Mouse (Mus musculus): ENCODE results near the gene P2ry10. TPM values are rescaled to one million over a fixed set of nuclear protein-coding genes. Genes with fewer than 3 reads are reported as not detected.
"Not testable (repeated sequence)": the region's sequence is repeated elsewhere in the genome, so short reads cannot be mapped to it uniquely, and the experiment has no call there.

P2ry10 gene
- polyA plus RNA-seq (2015; fragmentation: Nextera tagmentation; extraction: Ambion mirVana) = not detected in 2 replicates

DNA sequence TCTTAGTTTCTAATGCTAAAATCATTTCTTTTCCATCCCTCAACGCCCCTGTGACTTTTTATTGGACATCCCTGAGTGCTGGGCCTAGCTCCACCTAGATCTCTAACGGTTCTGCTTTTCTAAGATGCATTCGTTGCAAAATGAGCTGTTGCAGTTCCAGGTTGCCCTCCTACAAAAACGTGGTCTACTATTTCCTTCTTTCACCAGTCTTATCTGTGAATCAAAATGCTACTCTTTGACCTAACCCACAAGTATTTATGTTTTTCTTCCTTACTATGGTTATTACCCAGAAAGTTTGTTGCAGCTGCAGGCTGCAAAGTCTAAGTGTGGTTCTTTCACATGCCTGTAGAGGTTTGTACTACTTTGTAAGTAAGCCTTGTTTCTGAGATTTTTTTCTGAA is at the start of gene P2ry10:
P2ry10 (plus strand) TSS at position 316 of the 400 bp plus-strand sequence.
- ATAC-seq = no peak
- Histone ChIP-seq H3K4me3 (no peak within 1 kb of the TSS), H3K4me2 (no peak within 1 kb of the TSS), H3K27ac (no peak within 1 kb of the TSS), H3K9ac (no peak within 1 kb of the TSS), H3K9me3 (replicated peaks) (no peaks in the 10 kb centered on the region), H3K4me1 (no peaks in the 10 kb centered on the region), H3K36me3 (ENCODE audit: poor library complexity, severe bottlenecking) (no peaks in the 10 kb centered on the region), H3K27me3 (no peaks in the 10 kb centered on the region)
- WGBS = 68% methylated on average over 4 of the region's 4 CpGs

DNA sequence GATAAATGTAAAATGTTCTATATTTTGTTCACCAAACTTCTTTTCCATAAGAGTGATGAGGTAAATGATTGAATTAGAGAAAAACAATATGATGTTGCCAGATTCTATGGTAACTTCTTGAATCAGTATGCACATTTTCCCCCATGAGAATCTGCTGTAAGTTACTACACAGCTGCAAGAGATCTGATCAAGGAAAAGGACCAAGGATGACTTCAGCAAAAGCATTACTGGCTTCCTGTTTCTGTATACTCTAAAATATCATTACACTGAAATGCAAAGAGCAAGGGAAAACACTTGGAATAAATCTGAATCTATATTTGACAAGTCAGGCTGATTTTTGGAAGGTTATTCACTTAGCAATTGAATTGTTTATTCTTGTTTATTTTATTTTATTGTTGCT is 49.1 kb upstream of the P2ry10 start:
- H3K4me3 ChIP-seq = no peak overlapping the region
- no peak overlapping the region for H3K27ac ChIP-seq
- H3K27me3 ChIP-seq = no peaks in the 10 kb centered on the region
- H3K9ac ChIP-seq = no peak overlapping the region
- no peaks in the 10 kb centered on the region for H3K36me3 ChIP-seq (ENCODE audit: poor library complexity, severe bottlenecking)
- H3K9me3 ChIP-seq (replicated peaks) = no peaks in the 10 kb centered on the region
- no peaks in the 10 kb centered on the region for H3K4me1 ChIP-seq
- H3K4me2 ChIP-seq = no peak overlapping the region
- no peak for ATAC-seq

GRCm38 (mm10) chrX:107039635-107040034 is 48.7 kb upstream of the P2ry10 start:
- Histone ChIP-seq H3K4me1 (no peaks in the 10 kb centered on the region), H3K27ac (no peak overlapping the region)

GRCm38 (mm10) chrX:107042367-107042766 is 45.9 kb upstream of the P2ry10 start:
- Histone ChIP-seq H3K4me2 (no peak overlapping the region), H3K9me3 (replicated peaks) (no peaks in the 10 kb centered on the region), H3K4me3 (no peak overlapping the region), H3K4me1 (no peaks in the 10 kb centered on the region), H3K9ac (no peak overlapping the region), H3K27me3 (no peaks in the 10 kb centered on the region), H3K27ac (no peak overlapping the region), H3K36me3 (ENCODE audit: poor library complexity, severe bottlenecking) (no peaks in the 10 kb centered on the region)
- WGBS = 92% methylated on average over 2 of the region's 2 CpGs
- no peak for ATAC-seq

More at GRCm38 (mm10) chrX:107039635-107040034, 48.7 kb upstream of the P2ry10 start:
- no peak overlapping the region for H3K4me2 ChIP-seq
- no peaks in the 10 kb centered on the region for H3K9me3 ChIP-seq (replicated peaks)
- H3K36me3 ChIP-seq (ENCODE audit: poor library complexity, severe bottlenecking) = no peaks in the 10 kb centered on the region
- no peaks in the 10 kb centered on the region for H3K27me3 ChIP-seq
- WGBS = 83% methylated on average over 2 of the region's 2 CpGs
- ATAC-seq = no peak
- H3K9ac ChIP-seq = no peak overlapping the region
- no peak overlapping the region for H3K4me3 ChIP-seq

- H3K27me3 ChIP-seq; H3K9me3 ChIP-seq (replicated peaks); H3K4me3 ChIP-seq; H3K36me3 ChIP-seq (ENCODE audit: poor library complexity, severe bottlenecking); H3K9ac ChIP-seq; ATAC-seq; H3K4me2 ChIP-seq; H3K4me1 ChIP-seq; H3K27ac ChIP-seq: not testable (repeated sequence)
- 93% methylated on average over 2 of the region's 2 CpGs for WGBS
Observed at GRCm38 (mm10) chrX:107083407-107083806, 4.9 kb upstream of the P2ry10 start.

- Histone ChIP-seq H3K27ac (no peak overlapping the region), H3K4me3 (no peak overlapping the region), H3K4me1 (no peaks in the 10 kb centered on the region), H3K27me3 (no peaks in the 10 kb centered on the region), H3K4me2 (no peak overlapping the region), H3K9ac (no peak overlapping the region), H3K9me3 (replicated peaks) (no peaks in the 10 kb centered on the region), H3K36me3 (ENCODE audit: poor library complexity, severe bottlenecking) (no peaks in the 10 kb centered on the region)
- no peak for ATAC-seq
Observed at GRCm38 (mm10) chrX:107084320-107084719, 4.0 kb upstream of the P2ry10 start.

GRCm38 (mm10) chrX:107089131-107089530 is 839 bp downstream of the P2ry10 start:
- Histone ChIP-seq H3K27me3 (no peaks in the 10 kb centered on the region), H3K4me1 (no peaks in the 10 kb centered on the region), H3K4me3 (no peak overlapping the region), H3K4me2 (no peak overlapping the region), H3K9me3 (replicated peaks) (no peaks in the 10 kb centered on the region), H3K9ac (no peak overlapping the region), H3K36me3 (ENCODE audit: poor library complexity, severe bottlenecking) (no peaks in the 10 kb centered on the region), H3K27ac (no peak overlapping the region)
- WGBS = 89% methylated on average over 5 of the region's 5 CpGs
- no peak for ATAC-seq

DNA sequence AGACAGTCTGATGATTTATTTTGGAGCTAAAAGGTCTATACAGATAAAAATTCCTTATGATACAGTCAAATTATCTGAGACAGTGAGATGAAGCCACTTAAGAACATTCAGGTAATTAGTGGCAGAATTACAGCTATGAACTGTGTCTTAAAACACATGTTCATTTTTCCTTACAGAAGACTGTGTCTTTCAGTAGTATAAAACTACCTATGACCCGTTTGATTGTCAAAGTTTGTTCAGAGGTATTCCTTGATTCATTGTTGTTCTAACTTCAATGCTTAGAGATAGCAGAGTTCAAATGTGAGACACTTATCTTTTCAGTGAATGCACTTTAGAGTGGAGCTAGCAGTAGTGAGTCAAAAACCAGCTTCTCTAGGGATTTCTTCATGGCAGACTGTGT is 1.6 kb downstream of the P2ry10 start:
- Histone ChIP-seq H3K27ac (no peak overlapping the region), H3K4me1 (no peaks in the 10 kb centered on the region), H3K4me3 (no peak overlapping the region), H3K4me2 (no peak overlapping the region), H3K9me3 (replicated peaks) (no peaks in the 10 kb centered on the region), H3K9ac (no peak overlapping the region), H3K27me3 (no peaks in the 10 kb centered on the region), H3K36me3 (ENCODE audit: poor library complexity, severe bottlenecking) (no peaks in the 10 kb centered on the region)
- ATAC-seq = no peak
- WGBS = 77% methylated on average over 1 of the region's 1 CpGs

DNA sequence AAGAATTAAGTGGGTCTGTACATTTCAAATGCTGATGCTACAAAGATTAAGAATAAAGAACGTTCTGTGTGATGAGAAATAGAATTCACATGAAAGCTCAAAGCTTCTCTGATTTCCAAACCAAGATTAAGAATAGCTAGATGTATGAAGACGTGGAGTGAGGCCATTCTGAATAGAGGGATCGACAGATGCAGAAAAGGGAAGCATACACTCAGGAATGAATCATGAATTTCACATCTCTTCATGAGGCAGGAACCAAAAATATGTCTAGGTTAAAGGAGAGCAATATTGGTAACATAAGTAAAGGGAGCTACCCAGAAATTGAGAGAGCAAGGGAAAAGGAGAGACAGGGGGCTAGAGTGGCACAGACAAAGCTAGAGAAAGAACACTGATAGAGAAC is 7.3 kb downstream of the P2ry10 start:
- H3K4me2 ChIP-seq = no peak overlapping the region
- ATAC-seq = no peak

DNA sequence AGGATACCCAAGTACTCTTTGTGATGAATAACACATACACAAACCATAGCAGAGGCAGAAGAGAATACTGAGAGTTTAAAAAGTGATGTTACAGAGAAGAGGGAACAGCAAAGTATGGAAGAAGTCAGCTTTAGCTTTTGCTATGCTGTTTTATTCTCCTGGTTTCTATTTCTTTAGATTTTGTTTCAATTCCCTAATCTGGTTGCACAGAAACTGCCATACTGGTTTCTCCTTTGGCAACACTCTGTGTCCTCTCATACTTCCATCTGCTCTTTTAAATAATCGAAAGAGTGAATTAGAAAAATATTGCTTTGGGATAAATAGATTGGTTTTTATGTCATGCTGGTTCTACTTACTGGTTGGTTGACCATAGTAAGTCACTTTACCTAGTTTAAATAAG is 28.0 kb downstream of the P2ry10 start:
- WGBS = 90% methylated on average over 1 of the region's 1 CpGs
- H3K27ac ChIP-seq = no peak overlapping the region
- no peaks in the 10 kb centered on the region for H3K27me3 ChIP-seq
- no peaks in the 10 kb centered on the region for H3K4me1 ChIP-seq
- no peak overlapping the region for H3K4me2 ChIP-seq
- H3K9ac ChIP-seq = no peak overlapping the region
- H3K9me3 ChIP-seq (replicated peaks) = no peaks in the 10 kb centered on the region
- ATAC-seq = no peak
- H3K36me3 ChIP-seq (ENCODE audit: poor library complexity, severe bottlenecking) = no peaks in the 10 kb centered on the region
- no peak overlapping the region for H3K4me3 ChIP-seq

More for the DNA sequence above, 7.3 kb downstream of the P2ry10 start:
- Histone ChIP-seq H3K27ac (no peak overlapping the region), H3K27me3 (no peaks in the 10 kb centered on the region), H3K9ac (no peak overlapping the region), H3K4me3 (no peak overlapping the region), H3K4me1 (no peaks in the 10 kb centered on the region), H3K9me3 (replicated peaks) (no peaks in the 10 kb centered on the region), H3K36me3 (ENCODE audit: poor library complexity, severe bottlenecking) (no peaks in the 10 kb centered on the region)
- WGBS = 77% methylated on average over 3 of the region's 3 CpGs

DNA sequence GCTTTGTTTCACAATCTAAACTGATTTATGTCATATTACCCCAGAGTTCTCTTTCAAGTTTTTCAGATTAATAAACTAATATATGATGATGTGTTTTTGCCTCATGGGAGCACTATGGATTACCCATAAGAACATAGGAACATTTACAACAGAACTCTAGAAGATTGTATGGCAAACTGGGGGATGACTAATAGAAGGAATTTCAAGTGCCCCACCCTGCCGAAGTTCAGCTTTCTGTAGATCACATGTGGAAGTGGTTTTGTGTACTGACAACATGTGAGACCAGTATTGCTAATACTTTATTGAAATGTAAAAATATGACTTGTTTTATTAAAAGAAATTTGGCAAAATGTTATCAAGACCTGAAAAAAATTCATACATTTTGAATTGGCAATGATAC is 28.7 kb downstream of the P2ry10 start:
- no peaks in the 10 kb centered on the region for H3K9me3 ChIP-seq (replicated peaks)
- H3K27me3 ChIP-seq = no peaks in the 10 kb centered on the region
- H3K4me2 ChIP-seq = no peak overlapping the region
- H3K4me1 ChIP-seq = no peaks in the 10 kb centered on the region
- 95% methylated on average over 1 of the region's 1 CpGs for WGBS
- no peaks in the 10 kb centered on the region for H3K36me3 ChIP-seq (ENCODE audit: poor library complexity, severe bottlenecking)
- H3K27ac ChIP-seq = no peak overlapping the region
- no peak for ATAC-seq
- no peak overlapping the region for H3K9ac ChIP-seq
- no peak overlapping the region for H3K4me3 ChIP-seq

DNA sequence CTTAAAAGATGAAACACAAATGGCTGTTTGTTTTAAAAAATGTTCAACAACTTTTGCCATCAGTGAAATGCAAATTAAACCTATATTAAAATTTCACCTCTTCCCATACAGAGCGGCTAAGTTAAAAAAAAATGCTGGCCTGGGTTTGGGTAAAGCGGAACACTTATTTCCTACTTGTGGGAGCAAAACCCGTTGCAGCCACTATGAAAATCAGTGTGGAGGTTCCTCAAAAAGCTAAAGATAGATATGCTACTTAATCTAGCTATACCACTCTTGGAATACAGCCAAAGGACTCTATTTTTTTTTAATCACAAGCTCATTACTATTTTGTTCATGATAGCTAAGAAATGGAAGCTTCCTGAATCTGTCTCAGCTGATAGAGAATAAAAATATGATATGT is 54.9 kb downstream of the P2ry10 start:
- no peak overlapping the region for H3K27ac ChIP-seq
- no peaks in the 10 kb centered on the region for H3K9me3 ChIP-seq (replicated peaks)
- H3K9ac ChIP-seq = no peak overlapping the region
- no peaks in the 10 kb centered on the region for H3K27me3 ChIP-seq
- H3K36me3 ChIP-seq (ENCODE audit: poor library complexity, severe bottlenecking) = no peaks in the 10 kb centered on the region
- H3K4me3 ChIP-seq = no peak overlapping the region
- ATAC-seq = no peak
- no peak overlapping the region for H3K4me2 ChIP-seq
- no peaks in the 10 kb centered on the region for H3K4me1 ChIP-seq
- WGBS = 84% methylated on average over 3 of the region's 3 CpGs

- Histone ChIP-seq H3K9ac (no peak overlapping the region), H3K27me3 (no peaks in the 10 kb centered on the region), H3K4me3 (no peak overlapping the region), H3K4me1 (no peaks in the 10 kb centered on the region), H3K9me3 (replicated peaks) (no peaks in the 10 kb centered on the region), H3K36me3 (ENCODE audit: poor library complexity, severe bottlenecking) (no peaks in the 10 kb centered on the region), H3K27ac (no peak overlapping the region), H3K4me2 (no peak overlapping the region)
- ATAC-seq = no peak
- 69% methylated on average over 2 of the region's 2 CpGs for WGBS
Observed at GRCm38 (mm10) chrX:107143930-107144329, 55.6 kb downstream of the P2ry10 start.

Measured in forebrain, embryonic 13.5 days (tissue).